Mouse (Mus musculus) bone marrow macrophage, adult 2 months (primary cell): ENCODE measurements around the gene Aldh6a1.

ENCODE experiments used
- CTCF ChIP-seq: IDR thresholded peaks from 2 replicates; pipeline ENCODE4 v1.5.1; 2012; ENCODE audit warnings: low read depth, mild to moderate bottlenecking, low read length, moderate library complexity
- POLR2A ChIP-seq: IDR thresholded peaks from 2 replicates; pipeline ENCODE4 v1.6.1; 2012; ENCODE audit warnings: mild to moderate bottlenecking, low read depth, low read length, borderline replicate concordance

DNA sequence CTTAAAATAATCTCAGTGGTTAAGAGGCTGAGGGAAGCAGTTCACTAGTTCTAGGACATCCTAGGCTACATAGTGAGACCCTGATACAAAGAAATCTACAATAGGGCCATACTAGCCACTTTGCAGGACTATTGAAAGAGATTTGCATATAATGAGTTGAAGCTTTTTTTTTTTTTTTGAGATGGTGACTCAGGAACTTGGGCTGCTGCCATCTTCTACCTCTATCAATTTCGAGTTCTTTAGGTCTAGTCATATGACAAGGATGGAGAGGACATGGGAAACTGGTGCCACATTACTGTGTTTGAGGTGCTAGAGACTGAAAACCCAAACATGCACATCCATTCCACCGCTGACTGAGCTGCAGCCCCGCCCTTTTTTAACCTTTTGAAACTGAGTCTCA lies 26.8 kb downstream of the Aldh6a1 start:
- TF ChIP-seq CTCF: no peak
- no peak for TF ChIP-seq POLR2A
